Mouse (Mus musculus): ENCODE results near the gene Chst10.

GRCm38 (mm10) chr1:38843275-38843674 lies 54.7 kb downstream of the Chst10 start:
- TF ChIP-seq POLR2A (IDR thresholded peaks at IDR 0.05; ENCODE audit: control insufficient read depth, extremely low read depth, insufficient read depth, low read length, poor library complexity) (no peak), CTCF (IDR thresholded peaks at IDR 0.05; ENCODE audit: borderline replicate concordance, control insufficient read depth, extremely low read depth, insufficient read depth, low read length, poor library complexity) (no peak)
